Mouse (Mus musculus) left cerebral cortex, adult 8-10 months (tissue): ENCODE data around the gene Aif1. TPM values are rescaled to one million over a fixed set of nuclear protein-coding genes. Genes with fewer than 3 reads are reported as not detected.

Experiments
- DNase-seq, 2 experiments: peaks; one replicate each; pipeline ENCODE4 v3.0.0; 2022; ENCODE audit warnings: low spot score in 2 of 2
- total RNA-seq, 4 experiments: library from RNA; stranded (reverse); gene quantifications; 2 replicates each; pipeline ENCODE4 v1.2.4; 2022

Aif1 gene
- total RNA-seq, result 10 to 100 TPM; 11.2 to 30.3 (median 17.4) TPM

GRCm38 (mm10) chr17:35175968-35176367 is at the start of gene Aif1:
Aif1 (minus strand) TSS chr17:35176068.
- DNase-seq, result no peak

GRCm38 (mm10) chr17:35225456-35225855 is 49.6 kb upstream of the Aif1 start:
- no peak for DNase-seq

GRCm38 (mm10) chr17:35224641-35225040 is 48.8 kb upstream of the Aif1 start:
- DNase-seq, result no peak

- DNase-seq, result no peak
These were observed 46.4 kb upstream of the Aif1 start for GRCm38 (mm10) chr17:35222299-35222698.

- no peak for DNase-seq
These were observed 44.5 kb upstream of the Aif1 start, which contains the start of gene Gm16181 for GRCm38 (mm10) chr17:35220156-35220952. Gm16181 (plus strand) TSS chr17:35220834.

- DNase-seq, result no peak
These were observed 43.8 kb upstream of the Aif1 start for GRCm38 (mm10) chr17:35219601-35220041.

- no peak for DNase-seq
These were observed 42.8 kb upstream of the Aif1 start for GRCm38 (mm10) chr17:35218516-35219193.

- no peak for DNase-seq
These were observed 37.2 kb upstream of the Aif1 start for GRCm38 (mm10) chr17:35213071-35213470.

- no peak for DNase-seq
These were observed 34.7 kb upstream of the Aif1 start for GRCm38 (mm10) chr17:35210593-35210992.

- no peak for DNase-seq
These were observed 34.1 kb upstream of the Aif1 start for GRCm38 (mm10) chr17:35209785-35210535.

GRCm38 (mm10) chr17:35205380-35205769 is 29.5 kb upstream of the Aif1 start:
- DNase-seq, result no peak

- no peak for DNase-seq
These were observed 28.9 kb upstream of the Aif1 start, which contains the start of gene Lta for GRCm38 (mm10) chr17:35204494-35205379. Lta (minus strand) TSS chr17:35205351.

GRCm38 (mm10) chr17:35202442-35202841 is 26.6 kb upstream of the Aif1 start:
- DNase-seq, result no peak

- no peak for DNase-seq
These were observed 25.9 kb upstream of the Aif1 start, which contains the start of gene Tnf for GRCm38 (mm10) chr17:35201787-35202186. Tnf (minus strand) TSS chr17:35202007.

GRCm38 (mm10) chr17:35201128-35201527 is 25.3 kb upstream of the Aif1 start:
- DNase-seq, result no peak

- no peak for DNase-seq
These were observed 24.5 kb upstream of the Aif1 start for GRCm38 (mm10) chr17:35200398-35200797.

GRCm38 (mm10) chr17:35198946-35199345 is 23.1 kb upstream of the Aif1 start:
- no peak for DNase-seq

GRCm38 (mm10) chr17:35198029-35198428 is 22.2 kb upstream of the Aif1 start:
- no peak for DNase-seq

- DNase-seq, result no peak
These were observed 21.3 kb upstream of the Aif1 start for GRCm38 (mm10) chr17:35197126-35197525.

- DNase-seq, result no peak
These were observed 20.4 kb upstream of the Aif1 start for GRCm38 (mm10) chr17:35196321-35196641.
